Mouse (Mus musculus) right cerebral cortex, postnatal 14 days (tissue): ENCODE measurements around the gene Aqp5.

Experiments
- DNase-seq: peaks from one replicate; pipeline ENCODE4 v3.0.0; 2022

The Aqp5 gene

DNA sequence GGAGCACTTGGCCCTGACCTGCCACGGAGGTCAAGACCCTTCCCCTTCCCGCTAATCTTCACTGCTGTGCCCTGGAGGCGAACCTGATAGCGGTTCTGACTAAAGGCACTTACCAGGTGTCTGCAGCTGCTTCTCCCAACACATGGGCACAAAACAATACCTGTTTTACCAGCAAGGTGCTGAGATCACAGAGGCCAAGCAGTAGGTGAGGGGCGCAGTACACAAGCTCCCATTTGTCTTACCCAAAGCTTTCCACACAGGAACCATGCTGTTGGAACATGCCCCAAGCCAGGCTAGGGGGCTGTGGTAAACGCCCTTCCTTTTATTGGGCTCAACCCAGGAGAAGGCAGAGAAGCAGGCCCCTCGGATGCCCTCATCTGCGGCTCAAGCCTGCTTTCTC, 7.0 kb downstream of the Aqp5 start:
- no peak for DNase-seq

DNA sequence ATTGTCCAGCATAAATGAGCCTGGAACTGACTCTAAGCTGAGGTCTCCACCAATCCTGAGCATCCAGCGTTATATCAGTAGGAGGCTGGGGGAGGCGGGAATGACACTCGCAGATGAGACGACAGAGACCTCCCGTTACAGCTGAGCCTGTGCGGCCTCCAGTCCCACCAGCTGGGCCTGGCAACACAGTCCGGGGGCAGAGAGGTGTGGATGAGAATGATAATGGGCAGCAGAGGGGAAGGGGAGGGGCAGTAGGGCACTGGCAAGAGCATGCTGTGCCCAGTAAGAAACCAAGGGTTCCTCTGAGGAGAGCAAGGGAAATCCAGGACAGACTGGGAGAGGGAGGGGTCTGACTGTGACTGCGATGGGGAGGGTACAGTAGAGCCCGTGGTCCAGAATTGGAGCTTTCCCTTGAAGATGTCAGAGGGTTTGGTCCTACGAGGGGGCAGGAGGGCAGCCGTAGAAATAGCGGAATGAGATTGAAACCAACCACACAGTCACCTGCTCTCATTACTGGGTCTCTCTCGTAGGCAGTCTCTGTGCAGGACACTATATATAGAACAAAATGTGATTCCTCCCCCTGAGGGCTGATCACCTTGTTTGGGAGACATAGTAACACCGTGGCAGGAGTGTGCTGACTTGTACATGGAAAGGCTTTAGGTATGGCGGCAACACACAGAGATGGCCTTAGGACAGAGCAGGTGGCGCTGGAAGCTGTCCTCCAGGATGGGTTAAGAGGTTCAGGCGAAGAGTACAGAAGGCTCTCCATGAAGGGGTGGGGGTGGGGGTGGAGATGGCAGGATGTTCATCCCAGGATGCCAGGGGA, 8.9 kb downstream of the Aqp5 start:
- DNase-seq, result no peak

DNA sequence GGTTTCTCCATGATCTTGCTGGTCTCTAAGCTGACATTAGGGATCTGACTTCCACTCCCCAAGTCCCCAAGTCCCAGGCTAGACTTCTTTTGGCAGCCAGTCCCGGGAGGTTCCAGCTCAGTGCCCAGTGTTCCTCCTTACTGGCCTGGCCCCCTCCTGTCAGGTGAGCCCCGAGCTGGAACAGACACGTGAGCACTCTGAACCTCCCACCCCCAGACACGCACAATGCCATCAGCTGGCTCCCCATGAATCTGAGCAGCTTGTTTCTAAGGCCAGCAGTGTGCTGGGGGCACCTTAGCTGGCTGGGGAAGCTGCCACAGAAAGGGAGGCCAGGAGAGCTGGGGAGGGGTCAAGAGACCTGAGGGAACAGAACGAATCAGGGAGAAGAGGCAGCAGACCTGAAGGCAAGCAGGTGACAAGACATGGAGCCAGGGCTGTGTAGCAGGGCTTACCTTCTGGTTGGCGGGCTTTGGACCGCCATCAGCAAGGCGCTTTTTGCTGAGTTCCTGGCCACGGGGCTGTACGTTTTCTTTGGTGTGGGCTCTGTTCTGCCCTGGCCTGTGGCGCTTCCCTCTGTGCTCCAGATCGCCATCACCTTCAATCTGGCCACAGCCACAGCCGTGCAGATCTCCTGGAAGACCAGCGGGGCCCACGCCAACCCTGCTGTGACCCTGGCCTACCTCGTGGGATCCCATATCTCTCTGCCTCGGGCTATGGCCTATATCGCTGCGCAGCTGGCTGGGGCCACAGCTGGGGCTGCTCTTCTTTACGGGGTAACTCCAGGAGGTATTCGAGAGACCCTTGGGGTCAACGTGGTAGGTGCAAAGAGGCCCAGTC, 10.6 kb downstream of the Aqp5 start, which contains the start of gene Aqp6:
Aqp6 (plus strand) TSS at position 415 of the 837 bp plus-strand sequence.
- no peak for DNase-seq

DNA sequence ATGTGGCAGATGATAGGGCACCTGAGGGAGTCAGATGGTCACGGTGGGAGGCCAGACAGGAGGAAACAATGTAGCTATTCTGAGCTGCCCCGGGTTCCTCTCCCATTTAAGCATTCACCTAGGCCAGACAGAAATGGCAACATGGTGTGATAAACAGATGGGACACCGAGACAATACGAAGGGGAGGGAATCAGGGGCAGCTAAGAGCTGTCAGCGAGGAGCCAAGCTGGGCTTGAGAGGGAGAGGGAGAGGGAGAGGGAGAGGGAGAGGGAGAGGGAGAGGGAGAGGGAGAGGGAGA, 11.2 kb downstream of the Aqp5 start:
- no peak for DNase-seq

DNA sequence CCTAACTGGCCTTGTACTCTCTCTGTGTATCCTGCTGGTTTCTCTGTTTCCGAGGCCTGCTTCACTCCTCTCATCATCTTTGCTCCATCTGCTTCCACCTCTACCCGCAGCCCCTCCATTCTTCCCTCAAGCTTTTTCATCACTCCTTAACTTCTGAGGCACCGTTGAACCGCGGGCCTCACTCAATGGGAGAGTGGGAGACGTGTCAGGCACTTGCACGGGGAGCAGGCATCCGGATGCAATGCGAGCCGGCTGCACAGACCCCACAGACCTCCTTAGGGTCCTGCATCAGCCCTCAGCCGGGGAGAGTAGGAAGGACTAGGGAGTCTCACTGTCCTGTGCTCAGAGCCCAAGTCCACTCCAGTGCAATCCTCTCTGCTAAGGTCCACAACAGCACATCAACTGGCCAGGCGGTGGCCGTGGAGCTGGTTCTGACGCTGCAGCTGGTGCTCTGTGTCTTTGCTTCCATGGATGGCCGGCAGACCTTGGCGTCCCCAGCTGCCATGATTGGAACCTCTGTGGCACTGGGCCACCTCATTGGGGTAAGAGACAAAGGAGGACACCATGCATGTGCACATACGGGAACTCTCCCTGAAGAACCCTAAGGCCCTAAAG, 11.7 kb downstream of the Aqp5 start:
- no peak for DNase-seq

DNA sequence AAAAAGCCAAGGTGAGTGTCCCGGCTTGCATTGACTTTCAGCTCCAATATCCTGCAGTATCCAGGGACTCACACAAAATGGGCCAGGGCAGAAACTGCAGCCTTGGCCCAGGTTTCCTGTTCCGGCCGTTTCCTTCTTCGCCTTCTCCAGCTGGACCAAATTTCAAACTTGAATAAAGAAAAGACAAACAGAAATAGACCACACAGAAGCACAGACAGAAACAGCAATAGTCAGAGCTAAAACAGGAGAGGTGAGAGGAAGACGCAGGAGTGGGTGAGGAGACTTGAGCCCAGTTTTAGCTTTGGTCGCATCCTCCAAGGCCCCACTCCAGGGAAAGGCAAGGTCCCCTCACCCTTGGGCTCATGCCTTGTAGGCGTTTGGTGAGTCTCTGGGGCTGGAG, 12.6 kb downstream of the Aqp5 start:
- DNase-seq, result no peak

DNA sequence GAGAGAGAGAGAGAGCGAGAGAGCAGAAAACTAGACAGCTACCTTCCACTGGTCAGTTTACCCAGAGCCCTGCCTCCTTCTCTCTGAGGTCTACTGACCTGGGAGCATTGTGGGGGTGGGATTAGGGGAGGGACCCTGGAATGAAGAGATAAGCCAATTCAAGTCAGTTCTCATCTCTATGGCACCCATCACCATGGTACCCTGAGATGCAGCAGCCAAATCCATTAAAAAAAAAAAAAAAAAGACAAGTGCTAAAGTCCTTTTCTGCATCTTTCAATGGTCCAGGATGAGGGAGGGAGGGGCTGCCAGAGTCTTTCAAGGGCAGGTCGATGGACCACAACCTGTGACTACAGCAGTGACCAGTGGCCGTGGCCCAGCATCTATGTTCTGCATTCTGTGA, 15.0 kb downstream of the Aqp5 start:
- no peak for DNase-seq

DNA sequence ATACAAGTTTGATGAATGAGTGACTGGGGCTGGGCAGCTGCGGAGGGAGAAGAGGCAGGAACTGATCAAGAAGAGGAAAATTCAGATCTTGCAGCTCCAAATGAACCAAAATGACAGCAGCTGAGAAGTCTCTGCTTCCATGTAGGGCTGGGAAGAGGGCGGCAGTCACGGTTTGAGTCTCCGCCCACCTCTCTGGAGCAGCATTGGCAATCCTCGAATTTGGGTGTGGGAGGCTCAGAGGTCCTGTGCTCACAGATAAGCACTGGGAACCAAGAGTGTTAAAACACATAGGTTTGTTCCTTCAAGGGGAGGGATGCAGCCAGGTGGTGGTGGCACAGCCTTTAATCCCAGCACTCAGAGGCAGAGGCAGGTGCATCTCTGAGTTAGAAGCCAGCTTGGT, 15.9 kb downstream of the Aqp5 start:
- DNase-seq, result no peak

DNA sequence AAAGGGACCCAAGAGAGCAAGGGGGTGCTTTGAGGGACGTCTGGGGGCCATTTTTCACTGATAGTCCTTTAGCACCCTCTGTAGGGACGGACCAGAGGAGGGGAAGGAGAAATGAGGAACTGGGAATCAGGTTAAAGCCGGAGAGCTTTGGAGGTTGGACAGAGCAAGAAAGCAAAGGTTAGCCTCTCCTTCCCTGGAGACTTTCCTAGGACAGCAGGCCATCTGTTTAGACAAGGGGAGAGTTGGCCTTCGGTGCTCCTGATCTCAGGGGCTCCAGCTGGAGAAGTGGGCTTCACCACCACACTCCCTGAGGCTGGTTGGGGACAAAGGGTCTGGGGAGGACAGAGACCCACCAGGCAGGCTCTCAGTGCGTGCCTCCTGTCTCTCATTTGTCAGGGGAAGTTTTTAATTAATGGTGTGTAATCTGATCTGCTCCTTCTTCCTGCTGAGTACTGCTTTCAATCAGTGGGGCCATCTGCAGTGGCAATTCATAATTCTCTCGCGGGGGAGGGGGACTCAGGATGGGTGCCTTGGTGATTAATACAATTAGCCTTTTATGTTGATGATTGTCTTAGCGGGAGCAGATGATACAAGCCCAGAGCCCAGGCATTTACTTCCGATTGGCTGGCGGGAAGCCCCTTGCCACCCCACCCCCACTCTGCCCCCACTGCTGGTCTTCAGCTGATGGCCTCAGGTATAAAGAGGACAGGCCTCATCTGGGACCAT, 17.0 kb downstream of the Aqp5 start:
- DNase-seq, result no peak

DNA sequence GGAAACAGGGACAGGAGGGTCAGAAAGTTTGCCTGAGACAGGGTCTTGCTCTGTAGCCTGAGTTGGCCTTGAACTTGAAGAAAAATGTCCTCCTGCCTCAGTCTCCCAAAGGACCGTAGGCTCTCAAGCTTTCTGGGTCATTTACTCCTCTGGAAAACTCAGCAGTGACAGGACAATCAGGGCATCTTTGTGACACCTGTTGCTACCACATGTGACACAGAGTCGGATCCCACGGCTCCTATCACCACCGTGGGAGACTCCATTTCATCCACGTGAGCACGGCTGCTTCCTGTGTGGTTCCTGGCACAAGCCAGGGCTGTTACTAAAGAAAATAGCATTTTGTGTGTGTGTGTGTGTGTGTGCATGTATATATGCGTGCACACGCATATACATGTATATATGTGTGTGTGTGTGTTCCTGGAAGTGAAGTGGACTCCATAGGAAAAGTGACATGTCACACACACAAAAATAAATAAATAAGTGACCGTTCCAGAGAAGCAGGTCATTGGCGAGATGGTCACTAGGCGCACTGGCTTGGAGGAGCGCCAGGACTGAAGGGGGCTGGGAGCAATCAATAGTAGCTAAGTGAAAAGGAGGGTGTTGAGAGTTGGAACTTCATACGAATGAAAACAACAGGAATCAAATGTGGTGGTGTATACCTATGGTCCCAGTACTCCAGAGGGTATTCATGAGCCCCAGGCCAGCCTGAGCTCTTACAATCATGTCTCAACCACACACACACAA, 18.0 kb downstream of the Aqp5 start:
- no peak for DNase-seq

DNA sequence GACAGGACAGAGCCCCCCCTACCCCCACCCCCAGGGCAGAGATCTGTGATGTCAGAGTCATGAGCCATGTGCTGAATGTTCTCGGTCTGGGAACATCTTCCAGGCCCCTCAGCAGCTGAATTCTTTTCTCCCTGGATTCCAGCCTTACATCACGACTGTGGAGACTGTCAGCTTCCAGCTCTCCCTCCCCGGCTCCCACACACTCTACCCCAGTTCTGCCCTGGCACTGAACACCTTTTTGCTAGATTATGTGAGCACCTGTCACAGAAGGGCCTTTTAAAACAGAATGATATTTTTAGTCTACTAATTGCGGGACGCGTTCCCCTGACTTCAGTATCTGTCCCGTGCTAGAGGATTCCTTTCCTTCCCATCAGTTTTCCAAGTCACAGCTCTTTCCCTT, 21.0 kb downstream of the Aqp5 start:
- no peak for DNase-seq

DNA sequence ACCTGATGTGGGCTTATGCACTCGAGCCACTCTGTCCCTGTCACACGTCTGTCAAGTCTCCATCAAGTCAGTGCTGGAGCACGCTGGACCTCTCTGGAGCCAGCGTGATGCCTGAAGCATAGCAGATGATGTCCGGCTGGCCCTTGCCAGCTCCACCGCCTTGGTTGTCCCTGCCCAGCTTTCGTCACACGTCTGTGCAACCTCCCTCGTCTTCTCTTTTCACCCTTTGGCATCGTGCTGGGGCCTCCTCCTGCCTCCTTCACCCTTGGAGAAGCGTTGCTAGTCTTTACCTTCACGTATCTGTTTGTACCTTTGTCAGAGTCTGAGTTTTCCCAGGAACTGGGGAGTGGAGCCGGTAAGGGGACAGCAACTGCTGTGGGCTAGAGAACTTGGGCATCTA, 23.7 kb downstream of the Aqp5 start:
- DNase-seq, result no peak

DNA sequence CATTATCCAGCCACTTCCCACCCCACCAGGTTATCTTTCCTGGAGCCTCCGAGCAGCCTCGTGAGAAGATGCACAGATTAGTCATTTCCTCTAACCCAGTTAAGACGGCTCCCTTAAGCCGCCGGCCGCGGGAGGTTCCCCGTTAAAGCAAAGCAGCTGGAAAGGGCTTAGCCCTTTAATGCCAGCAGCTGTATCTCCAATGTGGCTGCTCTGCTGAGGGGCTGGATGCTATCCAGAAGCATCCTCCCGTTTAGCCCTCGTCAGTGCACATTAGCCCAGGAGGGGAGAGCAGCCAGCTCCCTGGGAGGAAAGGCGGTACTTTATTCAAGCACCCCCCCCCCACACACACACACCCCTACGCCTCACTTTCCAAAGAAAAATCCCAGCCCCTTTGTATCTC, 24.2 kb downstream of the Aqp5 start:
- DNase-seq, result no peak

DNA sequence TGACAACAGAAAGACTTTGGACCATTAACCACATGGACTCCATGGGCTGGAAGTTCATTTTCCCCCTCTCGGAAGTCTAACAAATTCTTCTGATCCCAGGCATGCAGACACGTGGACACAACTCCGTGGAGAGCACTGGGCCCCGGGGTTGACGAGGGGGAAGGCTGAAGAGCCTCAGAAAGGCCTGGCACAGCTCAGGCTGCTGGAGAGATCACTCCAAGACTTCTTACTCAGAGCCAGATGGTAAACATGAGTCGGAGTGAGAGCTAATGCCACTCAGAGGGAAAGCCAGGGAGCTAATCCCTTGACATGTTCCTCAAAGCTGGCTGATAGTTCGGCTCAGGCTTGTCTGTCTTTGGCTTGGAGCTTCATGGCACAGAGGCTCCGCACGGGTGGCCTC, 24.7 kb downstream of the Aqp5 start:
- DNase-seq, result no peak

DNA sequence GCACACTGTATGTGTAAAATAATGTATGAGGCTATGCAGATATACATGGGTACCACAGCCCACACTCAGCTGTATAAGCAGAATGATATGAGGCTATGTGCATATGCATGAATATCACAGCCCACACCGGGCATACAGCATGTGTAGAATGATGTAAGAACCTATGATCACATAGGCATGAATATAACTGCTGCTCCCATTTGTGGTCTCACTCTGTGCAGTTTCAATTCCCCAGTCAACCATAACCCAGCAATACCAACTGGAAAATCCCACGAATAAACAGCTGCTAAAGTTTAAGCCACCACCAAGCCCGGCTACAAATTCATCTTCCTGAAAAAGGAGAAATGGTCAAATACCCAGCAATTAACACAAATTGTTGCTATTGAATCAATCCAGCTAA, 28.0 kb downstream of the Aqp5 start:
- no peak for DNase-seq

DNA sequence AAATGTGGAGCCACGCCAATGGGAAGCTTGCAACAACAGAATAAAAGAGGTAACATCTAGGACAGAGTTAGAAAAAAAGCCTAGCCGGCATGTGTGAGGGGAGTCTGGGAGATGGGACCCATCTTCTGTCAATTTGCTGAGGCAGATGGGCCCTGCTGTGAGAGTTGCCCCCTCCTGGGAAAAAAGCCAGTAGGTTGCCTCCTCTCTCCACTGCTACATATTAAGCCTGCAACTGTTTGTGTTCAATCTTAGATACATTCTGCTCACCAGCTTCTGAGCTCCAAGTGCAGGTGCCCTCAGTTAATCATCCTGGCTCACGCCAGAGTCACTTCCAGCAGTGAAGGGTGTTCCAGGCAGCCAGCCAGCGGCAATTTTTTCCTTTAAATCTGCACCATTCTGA, 29.2 kb downstream of the Aqp5 start:
- no peak for DNase-seq

DNA sequence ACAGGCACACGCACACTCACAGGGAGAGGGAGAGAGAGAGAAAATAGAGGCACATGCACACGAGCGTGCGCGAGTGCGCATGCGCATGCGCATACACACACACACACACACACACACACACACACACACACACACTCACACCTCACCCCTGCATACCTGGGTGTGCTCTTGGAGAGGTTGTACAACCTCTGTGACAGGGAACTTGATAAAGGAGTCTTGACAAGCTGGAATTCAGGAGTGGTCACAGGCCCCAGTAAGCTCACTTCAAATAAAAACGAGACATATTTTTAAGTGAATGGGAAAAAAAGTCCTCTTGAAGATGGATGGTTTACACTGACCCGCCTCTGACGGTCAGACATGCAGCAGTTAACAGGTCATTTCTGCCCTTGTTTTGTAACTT, 31.5 kb downstream of the Aqp5 start:
- no peak for DNase-seq

DNA sequence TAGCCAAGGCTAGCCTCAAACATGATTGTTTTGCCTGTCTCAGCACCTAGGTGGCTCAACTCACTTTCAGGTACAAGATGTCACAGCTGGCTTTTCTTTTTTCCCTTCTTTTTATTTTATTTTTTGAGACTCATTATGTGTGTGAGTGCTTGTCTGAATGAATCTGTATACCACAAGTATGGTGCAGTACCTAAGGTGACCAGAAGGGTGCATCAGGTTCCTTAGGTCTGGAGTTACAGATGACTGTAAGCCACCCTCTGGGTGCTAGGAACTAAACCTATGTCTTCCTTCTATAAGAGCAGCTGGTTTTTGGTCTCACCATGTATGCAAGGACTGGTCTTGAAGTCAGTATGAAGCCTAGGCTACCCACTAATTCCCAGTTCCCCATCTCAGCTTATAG, 41.0 kb downstream of the Aqp5 start:
- no peak for DNase-seq

DNA sequence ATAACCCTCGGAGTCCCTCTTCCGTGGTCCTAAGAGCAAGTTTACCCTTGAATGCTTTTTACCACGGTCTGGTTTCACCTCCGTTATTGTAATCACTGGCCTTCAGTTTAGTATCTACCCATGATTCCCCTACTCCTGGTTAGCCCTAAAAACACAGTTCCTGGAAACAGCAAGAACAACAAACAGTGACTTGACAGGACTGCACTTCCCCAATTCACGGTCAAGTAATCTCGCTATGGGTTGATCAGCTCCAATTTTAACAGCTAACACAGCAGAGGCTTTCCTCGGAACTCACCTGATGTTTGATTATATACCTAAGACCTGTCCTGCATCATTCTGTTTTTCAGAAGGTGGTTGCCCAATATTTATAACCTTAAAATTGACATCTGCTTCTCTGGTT, 44.1 kb downstream of the Aqp5 start:
- no peak for DNase-seq

DNA sequence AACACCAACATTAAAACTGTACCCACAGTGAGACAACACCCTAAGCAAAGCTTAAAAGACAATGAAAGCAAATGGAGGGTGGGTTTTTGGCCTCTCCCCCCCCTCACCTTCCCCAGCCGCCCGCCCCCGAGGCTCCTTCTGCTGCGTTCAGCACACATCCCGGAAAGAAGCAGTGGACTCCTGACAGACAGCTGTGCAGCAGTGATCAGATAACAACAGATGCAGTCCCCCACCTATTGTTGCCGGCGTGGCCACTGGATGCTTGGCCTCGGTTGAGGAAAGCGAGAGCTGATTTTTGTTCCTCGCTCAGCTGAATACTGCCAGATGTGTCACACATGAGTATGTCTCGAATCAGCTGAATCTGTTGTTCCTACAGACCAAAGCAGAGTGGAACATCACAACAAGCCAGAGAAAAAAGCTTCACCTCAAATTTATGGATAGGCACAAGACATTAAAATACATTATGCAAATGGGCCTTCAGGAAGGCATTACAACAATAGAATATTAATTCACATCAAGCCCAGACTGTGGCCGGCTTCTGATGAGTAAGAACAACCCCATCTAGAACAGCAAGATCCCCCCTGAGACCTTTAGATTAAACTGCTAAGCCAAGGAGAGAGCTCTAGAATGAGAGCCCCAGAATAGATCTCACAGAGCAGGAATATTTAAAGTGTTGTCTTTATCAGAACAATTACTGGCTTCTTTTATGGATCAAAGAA, 47.0 kb downstream of the Aqp5 start:
- no peak for DNase-seq

DNA sequence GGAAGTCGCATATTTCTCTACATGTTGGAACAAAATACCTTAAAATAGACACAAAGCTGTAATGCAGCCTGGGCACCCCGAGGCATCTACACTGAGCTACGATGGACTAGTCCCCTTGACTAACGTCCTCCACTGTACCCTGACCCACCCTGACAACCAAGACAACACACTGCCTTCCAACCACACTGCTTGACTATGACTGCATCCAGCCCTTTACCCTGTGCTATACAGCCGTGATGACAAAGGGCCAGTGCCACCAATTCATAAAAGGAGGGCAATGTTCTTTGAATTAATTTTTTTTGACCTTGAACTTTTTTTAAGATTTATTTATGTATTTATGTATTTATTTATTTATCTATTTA, 47.5 kb downstream of the Aqp5 start:
- DNase-seq, result no peak

DNA sequence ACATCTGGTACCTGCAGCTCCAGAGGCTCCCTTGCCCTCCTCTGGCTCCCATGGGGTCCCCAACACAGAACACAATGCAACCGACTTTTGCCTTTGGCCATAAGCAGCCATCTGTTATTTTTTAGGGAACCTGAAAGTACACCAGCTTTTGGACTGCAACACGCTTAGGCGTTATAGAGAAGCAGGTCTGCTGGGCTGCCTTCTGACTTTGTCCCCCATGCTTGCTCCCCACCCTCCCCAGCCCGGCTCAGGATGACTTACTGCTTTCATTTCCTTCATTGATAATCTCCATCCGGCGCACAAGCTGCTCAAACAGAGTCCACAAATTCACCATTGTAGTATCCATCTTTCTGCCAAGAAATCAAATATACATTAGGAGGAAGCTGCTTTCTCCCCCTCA, 52.0 kb downstream of the Aqp5 start:
- DNase-seq, result no peak
